Mouse (Mus musculus) small intestine, adult 2 months (tissue): Measurements from ENCODE around the gene Mphosph9.

Experiments
- CTCF ChIP-seq: fragments of 200-500 bp; IDR thresholded peaks from 2 replicates; pipeline ENCODE4 v1.5.1; 2012; ENCODE audit warnings: low read depth, mild to moderate bottlenecking, control low read depth, inconsistent platforms, low read length, moderate library complexity, mixed read lengths; ENCODE audit not compliant: insufficient replicate concordance, insufficient read length; ENCODE audit errors: extremely low read depth
- POLR2A ChIP-seq: fragments of 200-500 bp; IDR thresholded peaks from 2 replicates; pipeline ENCODE4 v1.6.1; 2012; ENCODE audit warnings: low read depth, mild to moderate bottlenecking, control low read depth, inconsistent platforms, low read length, moderate library complexity

DNA sequence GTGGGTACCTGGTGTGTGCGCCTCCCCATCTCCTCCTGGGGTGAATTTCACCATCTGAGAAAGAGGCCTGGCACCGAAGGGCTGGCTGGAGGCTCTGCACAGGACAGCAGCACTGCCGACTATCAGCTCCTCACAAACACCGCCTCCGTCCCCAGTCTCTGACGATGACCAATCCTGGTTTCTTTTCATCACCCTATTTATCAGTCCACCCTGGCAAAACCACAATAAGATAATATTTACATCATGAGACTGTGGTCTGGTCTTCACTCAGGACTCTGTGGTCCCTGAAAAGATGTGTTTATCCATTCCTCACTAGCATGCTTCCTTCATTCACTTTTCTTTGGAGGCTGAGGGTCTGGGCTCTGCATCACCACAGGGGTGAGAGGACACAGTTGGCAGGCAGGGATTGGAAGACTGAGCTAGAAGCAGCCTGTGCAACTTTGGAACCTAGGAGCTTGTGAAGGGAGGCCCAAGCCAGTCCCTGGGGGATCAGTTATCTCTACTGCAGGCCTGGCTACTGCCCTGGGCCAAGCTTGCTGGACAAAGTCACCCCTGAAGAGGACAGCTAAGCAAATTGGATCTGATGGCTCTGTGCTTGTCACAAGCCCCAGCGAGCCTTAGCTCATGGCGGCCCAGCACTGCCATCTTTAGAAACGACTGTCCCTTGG lies 123.5 kb downstream of the Mphosph9 start:
- TF ChIP-seq CTCF = no peak
- TF ChIP-seq POLR2A = no peak
